Mouse (Mus musculus): ENCODE measurements around the gene Gfpt2.

DNA sequence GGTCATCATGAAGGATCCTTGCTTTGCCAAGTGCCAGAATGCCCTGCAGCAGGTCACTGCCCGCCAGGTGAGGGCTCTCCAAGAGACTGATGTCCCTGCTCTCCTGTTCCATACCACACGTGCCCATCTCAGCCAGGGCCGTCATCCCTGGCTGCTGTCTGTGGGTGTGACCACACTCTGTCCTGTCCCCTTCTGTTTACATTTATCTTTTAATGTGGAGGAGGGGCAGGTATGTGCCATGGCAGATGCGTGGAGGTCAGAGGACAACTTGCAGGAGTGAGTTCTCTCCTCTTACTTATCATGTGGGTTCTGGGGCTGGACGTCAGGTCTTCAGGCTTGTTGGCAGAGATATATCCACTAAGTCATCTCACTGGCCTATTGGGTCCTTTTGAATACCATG, 39.0 kb downstream of the Gfpt2 start:
- TF ChIP-seq CTCF (IDR thresholded peaks at IDR 0.05; ENCODE audit: borderline replicate concordance, extremely low read depth, insufficient read depth, insufficient read length) (no peak), POLR2A (IDR thresholded peaks at IDR 0.05; ENCODE audit: borderline replicate concordance, extremely low read depth, insufficient read depth, insufficient read length, poor library complexity, severe bottlenecking) (no peak)
